Mouse (Mus musculus) T-helper 1 cell (primary cell): Measurements from ENCODE around the gene Rexo2.
"Not testable (repeated sequence)": the region's sequence is repeated elsewhere in the genome, so short reads cannot be mapped to it uniquely, and the experiment has no call there.

Source experiments
- in situ Hi-C: fragments of 300-600 bp; cut with MboI, MseI; formaldehyde crosslinking; loops from one replicate; pipeline ENCODE4 v1.15.1; 2025; ENCODE audit warnings: high pct_unique_total_duplicates

The Rexo2 gene

DNA sequence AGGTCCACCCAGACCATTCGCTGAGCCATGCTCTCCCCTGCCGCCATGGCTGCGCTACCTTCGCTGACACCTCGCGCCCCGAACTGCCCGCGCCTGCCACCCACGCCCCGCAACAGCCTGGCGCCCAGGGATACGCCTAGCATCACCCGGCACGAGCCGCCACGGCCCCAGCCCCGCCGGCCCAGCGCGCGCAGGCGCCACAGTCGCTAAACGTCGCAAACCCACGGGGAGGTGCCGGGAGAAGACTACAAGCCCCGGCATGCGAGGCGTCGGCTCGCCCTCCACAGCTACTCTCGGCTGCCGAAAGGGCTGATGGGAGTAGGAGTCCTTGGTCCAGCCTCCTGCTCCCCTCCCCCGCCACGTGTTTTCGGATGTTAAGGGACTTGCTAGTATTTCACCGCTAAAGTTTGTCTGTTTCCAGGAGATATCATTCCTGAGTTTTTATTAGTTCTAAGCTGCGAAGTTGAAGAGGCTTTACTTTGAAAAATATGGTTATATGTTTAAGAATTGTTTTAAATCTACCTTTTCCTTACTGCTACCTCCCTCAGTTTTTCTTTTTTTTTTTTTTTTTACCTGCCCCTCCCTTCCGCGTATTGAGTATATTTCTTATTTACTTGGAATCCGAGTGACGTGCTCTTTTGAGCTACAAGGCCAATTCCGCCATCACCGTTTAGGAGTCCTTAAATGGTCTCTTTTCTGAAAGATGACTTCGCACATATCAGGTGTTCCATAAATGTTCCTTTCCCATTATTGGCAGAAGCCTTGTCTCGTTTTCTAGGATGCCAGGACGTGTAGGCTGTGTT is at the start of gene Rexo2:
Gene Rexo2, minus strand, starts transcription at position 213 of the 803 bp plus-strand sequence.
- in situ Hi-C loops: no loop called here

DNA sequence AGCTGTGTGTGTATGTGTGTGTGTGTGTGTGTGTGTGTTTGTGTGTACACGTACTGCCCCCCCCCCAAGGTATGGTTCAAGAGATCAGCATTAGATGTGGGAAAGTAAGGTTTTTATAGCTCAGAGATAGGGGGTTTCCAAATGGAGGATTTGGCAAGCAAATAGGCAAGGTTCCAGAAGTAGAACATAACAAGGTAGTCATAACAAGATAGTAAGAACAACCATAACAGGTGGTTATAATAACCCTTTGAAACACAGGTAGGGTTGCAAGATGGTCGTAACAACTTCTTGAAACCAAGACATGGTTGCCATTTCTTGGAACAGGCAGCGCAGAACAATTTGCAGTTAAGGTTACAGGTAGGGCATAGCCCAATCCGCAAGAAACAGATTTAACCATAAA is 46.1 kb upstream of the Rexo2 start:
- in situ Hi-C loops: no loop called here

DNA sequence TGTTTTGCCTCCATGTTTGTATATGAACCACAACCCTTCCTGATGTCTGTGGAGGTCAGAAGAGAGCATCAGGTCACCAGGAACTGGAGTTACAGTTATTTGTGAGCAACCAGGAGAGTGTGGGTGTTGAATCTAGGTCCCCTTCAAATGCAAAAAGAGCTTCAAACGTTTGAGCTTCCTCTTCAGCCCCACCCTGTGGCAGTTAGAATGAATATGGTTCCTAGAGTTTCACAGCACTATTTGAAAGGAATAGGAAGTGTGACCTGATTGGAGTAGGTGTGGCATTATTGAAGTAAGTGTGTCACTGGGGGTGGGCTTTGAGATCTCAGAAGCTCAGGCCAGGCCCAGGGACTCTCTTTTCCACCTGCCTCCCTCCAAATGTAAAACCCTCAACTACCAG is 45.1 kb upstream of the Rexo2 start:
- in situ Hi-C loops: no loop called here

DNA sequence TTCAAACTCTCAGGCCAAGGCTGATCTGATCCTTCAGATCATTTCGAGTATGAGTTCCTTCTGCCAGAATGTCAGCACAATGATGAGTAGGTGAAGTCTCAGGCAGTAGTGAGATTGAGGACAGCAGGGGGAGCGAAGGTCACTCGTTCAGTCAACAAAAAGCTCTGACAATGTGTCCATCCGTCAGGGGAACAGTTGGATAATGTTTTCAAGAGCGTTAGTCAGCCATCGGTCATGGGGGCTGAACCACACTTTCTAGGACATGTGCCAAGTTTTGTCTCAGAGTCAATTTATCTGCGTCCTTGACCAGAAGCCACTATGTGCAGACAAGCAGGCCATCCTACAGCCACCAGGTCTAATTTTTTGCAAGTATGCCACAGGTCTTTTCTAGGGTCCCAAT is 40.0 kb upstream of the Rexo2 start:
- in situ Hi-C loops: not testable (repeated sequence)

DNA sequence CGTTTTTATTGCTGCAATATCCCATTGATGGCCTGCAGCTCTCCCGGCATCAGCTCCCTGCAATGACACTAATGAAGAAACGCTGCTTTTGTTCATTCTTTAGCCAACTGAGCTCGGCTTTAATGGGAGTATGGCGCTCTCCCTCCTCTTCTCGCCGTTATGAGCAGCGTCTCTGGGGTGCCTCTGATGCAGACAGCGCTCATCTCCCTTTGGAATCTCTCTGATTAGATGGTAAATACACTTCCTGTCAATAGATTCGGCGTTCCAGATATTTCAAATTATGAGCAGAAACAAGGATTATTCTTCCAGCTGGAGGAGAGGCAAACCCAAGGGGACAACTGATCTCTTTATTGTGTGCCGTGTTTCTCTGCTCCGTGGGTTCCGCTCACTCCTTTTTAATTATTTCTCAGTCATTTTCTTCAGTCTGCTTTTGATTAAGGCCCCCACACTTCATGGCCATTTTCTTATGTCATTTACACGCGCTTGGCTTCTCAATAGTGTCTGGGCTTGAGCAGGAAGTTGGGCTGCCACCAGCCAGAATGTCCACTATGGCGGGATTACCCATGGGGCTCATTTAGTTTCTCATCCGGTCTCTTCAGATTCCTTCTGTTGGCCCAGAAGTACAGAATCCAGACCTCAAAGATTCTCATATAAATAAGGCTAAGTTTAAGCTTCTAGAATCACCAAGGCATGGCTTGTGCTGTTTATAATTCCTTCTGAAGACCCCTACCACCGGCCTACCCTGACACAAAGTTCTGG is 37.1 kb upstream of the Rexo2 start:
- in situ Hi-C loops: no loop called here

DNA sequence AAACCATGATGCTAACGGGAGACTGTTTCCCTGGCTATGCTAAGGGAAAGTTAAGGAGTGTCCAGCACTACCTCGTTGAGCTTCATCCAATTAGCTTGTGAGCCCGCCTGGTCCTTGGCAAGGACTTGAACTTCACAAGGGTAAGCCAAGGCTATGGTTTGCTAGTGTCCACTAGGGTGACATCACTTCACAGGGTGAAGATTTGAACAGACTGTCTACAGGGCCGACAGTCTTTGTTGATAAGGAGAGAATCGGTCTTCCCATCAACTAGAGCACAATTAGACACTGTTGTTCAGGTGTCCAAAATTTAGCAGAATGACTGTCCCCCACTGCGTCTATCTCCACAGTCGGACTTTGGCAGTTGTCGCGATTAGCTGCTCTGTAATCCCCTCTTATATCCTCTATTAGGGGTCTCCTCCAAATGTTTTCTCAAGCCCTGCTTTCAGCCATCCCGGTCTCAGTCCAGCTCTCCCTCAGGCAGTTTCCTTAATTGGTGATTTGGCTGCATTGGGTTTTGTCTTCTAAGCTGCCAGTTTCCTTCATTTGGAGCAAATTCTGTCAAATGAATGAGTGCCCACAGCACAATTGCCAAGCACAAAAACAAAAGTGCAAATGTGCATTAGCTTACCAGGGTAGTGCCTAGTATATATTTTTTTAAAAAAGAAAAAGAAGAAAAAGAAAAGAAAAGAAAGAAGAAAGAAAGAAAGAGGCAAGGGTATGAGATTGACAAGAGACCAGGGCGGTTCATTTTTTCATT is 36.4 kb upstream of the Rexo2 start:
- in situ Hi-C loops: no loop called here

DNA sequence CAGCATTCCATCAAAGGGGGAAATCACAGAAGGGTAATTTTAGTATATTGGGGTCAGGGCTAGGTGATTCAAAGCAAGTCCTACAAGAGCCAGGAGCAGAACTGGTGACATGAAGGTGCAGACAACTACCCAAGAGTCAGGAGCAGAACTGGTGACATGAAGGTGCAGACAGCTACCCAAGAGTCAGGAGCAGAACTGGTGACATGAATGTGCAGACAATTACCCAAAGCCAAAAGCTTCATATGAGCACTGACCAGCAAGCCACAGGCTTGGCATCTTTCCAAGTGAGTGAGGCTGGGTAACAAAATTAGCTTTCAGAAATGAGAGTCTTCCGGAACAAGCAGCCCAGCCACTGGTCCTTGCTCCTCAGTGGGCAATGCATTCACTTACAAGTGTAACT is 34.9 kb upstream of the Rexo2 start:
- in situ Hi-C loops: no loop called here

DNA sequence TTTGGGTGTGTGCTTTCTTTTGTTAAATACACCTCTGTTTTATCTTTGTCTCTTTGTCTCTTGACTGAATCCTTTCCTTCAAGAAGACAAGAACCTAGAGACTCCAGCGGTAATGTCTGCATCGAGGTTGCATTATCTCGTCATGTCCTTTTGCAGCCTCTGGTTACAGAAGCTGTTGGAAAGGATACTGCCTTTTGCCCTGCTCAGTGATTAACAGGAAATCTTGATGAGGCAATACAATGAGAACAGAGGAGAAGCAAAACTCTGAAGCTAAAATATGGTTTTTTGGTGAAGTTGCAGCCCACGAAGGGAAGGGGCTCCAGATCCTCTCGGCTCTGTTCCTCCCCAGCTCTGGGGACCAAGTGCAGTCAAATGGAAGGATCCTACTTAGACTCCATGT is 29.7 kb upstream of the Rexo2 start:
- in situ Hi-C loops: loop anchor here (5.0 kb wide), 1 partner anchor 42 kb away; no protein-coding TSS in a partner anchor

DNA sequence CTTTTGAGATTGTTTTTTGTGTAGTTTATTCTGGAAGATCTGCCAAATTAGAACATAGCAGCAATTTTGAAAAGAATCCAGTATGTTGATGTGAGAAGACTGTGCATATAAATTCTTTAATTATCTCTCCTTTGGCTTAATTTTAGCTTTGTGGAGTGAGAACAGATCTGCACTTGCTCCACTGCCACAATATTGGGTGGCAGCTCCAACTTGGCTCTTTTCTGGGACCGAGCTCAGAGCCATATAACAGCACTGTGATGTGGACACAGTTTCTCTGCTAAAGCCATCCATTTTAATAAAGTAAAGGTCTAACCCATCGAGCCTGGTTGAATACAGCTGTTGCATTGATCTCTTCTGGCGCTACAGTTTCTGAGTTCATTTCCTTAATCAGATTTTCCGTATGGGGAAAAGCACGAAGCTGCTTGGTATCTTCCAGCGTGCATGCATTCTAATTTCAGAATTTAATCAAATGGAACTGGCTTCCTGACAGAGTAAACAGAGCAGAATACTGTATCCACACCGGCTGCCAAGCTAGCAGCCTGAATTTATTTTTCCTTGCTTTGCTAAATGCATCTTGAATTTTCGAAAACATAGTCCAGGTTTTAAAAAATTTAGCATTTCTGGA is 24.4 kb upstream of the Rexo2 start:
- in situ Hi-C loops: no loop called here

DNA sequence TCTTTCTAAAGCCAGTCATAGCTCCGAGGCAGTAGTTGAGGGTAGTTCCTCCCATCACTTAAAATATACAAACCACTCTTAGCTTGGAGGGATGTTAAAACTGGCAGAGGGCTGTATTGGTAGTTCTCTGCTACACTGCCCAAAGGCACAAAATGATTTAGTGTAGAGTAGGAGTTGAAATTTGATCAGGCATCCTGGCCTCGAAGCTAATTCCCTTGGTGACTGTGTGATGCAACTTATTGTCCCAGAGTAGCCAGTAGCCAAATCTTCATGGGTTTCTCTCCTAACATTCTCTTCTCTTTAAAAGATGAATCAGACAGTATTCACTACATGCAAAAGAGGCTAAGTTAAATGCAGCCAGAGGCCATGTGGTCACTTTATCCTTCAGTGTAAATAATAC is 22.6 kb upstream of the Rexo2 start:
- in situ Hi-C loops: no loop called here

DNA sequence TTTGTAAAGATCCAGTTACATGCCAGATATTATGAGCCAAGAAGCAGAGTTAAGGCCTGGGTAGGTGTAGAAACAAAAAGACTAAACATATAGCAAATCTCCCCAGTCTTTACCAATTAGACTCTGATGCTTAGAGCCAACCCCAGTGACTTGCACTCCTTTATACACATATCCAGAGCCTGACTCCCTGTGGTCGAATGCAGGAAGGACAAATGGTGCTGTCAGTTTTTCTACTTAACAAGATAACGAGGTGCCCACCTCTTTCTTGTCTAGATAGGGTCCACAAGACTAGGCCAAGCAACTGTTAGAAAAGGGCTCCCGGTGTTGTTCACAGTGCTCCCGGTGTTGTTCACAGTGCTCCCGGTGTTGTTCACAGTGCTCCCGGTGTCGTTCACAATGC is 20.8 kb upstream of the Rexo2 start:
- in situ Hi-C loops: no loop called here

DNA sequence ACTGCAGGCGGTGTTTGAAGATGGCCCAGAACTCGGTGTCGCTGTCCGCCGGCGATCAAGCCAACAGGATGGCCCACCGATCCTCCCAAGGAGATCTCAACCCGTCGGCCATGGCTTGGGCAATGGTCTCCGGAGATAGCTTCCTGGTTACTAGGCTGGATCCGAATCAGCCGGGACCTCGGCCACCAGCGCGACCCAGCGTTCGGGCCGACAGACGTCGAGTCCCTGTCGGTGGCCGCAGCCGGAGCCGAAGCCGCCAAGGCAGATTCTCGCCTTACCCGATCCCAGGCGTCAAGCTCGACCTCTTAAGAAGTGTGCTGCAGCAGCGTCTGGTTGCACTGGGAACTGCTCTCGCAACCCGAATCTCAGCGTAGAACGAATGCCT is 15.1 kb upstream of the Rexo2 start:
- in situ Hi-C loops: no loop called here

DNA sequence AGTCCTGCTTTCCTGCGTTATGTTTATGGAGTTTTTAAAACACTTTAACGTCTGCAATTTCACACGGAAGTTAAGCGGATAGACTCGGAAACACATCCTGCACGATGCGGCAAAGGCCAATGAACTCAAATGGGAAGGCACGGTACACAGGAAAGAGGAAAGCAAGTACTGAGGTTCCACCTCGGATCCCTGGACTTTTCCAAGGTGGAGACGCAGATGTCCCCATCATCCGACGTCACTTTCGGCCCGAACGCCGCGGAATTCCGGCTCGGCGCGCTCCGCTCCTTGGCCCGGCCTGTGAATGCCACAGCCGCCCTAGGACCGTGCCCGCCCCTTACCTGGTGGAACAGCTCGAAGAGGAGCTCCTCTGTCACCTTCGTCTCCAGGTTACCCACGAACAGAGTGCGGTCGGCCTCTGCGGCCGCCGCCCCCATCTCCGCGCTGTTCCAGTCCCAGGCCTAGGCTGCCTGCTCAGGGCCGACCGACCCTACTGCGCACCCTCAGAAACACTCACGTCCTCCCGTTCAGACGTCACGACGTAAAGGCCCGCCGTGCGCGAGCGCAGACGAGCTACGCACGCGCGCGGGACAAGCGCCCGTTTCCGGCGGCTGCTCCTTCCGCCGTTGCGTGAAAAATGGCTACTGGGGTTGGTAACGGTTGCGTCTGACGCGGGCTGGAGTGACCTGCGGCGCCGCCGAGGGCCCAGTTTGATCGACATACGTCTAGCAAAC is 14.6 kb upstream of the Rexo2 start, which contains the start of the genes Rbm7 and Gm5617:
Gene Rbm7, minus strand, starts transcription at position 483 of the 731 bp plus-strand sequence.
Gene Gm5617, plus strand, starts transcription at position 626 of the 731 bp plus-strand sequence.
- in situ Hi-C loops: no loop called here

DNA sequence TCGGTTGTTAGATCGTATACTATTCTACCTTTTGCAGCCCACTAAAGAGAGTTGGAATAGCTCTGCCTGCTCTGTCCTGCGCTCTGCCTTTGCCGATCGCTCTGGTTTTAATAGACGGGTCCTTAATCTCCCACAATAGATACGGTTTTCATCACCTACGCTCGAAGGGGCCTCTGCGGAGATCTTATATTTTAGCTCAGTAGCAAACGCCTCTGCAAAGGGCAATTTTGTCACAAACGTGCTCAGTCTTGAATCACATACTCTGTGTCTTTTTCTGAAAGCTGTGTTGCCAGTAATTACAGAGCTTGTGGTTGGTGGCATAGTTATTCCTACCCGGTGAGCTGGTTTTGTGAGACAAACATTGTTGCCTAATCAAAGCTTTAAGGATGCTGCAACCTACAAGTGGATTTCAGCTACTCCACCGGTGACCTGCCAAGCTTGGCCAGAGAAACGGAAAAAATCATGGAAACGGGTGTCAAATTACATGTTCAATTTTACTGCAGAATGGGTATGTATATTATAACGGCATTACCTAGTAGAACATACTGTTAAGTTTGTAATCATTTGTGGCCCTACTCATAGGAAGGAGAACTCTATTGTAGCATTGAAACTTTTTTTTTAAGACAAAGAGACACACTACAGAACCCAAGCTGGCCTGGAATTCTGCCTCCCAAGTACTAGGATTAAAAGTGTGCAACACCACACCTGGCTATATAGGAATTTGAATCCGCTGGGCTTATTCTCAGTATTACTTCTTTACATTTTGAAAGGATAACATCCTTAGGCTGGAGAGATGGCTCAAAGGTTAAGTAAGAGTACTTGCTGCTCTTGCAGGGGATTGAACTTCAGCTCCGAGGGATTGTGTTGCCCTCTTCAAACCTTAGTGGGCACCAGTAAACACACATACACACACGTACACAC is 1.1 kb upstream of the Rexo2 start:
- in situ Hi-C loops: no loop called here

DNA sequence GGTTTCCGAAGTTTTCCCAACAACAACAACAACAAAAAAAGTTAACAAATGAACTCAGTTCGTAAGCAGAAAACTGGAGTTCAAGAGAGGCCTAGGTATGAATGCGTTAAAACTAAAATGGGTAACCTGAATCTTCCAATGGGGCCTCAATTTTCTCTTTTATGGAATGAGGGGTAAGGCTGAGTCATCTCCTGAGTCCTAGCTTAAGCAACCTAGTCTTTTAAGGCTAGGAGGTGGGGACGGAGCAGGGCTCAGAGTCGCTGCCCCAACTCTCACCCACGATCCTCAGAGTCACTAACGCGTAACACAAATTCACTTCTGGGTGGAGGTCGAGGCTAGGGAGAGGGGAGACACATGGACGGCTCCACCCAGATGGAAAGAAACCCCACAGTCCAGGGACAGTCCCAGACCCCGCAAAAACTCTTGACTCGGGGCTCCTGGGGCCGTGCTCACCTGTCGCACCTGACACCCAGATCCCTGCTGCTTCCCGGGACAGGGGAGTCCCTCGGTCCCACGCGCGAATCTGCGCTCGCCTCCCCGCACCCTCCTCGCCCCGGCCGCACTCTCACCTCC is 499 bp downstream of the Rexo2 start:
- in situ Hi-C loops: no loop called here

DNA sequence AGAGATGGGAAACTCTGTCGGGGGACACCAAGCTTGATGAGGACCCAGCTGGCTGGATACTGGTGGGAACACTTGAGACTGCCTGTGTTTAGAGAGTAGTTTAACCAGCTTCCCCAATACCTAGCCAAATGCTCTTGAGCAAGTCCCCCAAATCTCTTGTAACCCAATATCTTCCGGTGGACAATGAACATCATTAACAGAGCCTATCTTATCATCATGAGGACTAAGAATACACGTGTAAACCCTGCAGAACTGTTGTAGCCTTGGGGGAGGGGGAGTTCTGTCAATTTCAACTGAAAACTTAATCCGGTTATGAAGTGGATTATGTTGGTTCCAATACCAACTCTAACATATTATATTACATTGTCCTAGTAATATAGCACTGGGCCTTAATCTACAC is 1.6 kb downstream of the Rexo2 start:
- in situ Hi-C loops: no loop called here

DNA sequence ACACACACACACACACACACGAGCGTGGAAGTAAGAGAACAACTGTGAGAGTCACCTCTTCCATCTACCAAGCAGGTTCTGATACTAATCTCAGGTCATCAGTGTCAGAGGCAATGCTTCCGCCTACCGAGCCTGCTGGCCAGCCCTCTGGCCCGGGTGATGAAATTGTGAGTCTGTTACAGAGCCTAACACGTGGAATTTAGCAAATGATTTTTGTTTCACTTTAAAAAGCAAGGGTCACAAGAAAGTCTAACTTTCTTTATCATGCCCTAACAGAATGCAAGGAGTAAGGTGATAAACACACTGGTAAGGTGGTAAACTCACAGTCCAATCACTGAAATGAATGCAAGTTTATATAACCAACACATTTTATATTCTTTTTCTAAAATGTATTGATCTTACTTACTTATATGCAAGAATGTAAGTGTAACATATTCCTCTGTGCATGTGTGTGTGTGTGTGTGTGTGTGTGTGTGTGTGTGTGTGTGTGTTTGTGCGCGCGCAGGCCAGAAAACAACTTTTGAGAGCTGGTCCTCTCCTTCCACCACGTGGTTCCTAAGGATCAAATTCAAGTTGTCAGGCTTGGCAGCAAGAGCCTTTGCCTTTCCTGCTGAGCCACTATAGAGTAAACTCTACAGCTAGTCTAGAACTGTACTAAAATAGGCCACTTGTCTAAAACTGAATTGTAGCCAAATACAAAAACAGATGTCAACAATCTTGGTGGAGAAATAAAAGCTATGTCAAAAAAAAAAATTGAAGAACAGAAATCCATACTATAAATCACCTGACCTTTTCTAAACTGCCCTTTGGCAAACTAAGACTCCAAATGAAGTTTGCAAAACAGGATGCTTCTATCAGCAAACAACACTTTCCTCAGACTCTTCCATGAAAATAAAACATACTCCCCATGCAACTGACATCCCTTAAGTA is 3.9 kb downstream of the Rexo2 start:
- in situ Hi-C loops: no loop called here

DNA sequence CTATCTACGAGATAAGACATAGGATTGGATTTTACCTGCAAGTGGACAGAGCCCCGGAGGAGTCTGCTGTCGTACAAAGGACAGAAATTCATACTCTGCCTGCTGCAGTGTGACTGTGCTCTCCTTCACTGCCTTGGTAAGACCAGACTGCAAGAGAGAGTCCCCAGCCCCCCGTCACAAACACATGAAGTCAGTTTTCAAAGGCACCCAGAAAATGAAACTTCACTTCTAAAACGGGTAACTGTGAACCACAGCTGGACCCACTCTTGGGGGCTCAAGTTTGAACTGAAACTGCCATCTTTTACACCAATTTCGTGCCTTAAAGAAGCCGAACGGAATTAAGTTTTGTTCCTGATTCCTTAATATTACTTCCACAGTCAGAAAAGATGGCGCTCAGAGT is 6.1 kb downstream of the Rexo2 start:
- in situ Hi-C loops: no loop called here

DNA sequence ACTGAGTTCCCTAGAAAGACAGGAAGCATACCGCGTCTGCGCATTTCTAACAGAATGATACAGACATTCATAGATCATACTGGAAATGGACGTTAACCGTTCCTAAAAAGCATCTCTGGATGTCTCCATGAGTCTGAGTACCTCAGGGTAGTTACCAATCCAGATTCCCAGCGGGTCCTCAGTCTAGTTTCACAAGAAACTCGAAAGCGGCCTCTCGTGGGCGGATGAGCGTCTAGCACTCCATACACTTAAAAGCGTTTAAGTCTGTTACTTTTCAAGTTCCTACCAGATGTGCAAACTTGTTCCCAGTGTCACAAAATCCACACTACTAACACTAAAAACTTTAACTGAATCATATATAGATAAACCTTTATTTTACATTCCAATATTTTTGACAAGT is 7.3 kb downstream of the Rexo2 start:
- in situ Hi-C loops: no loop called here
